Mouse (Mus musculus) brain, embryonic 14.5 days (tissue): Measurements from ENCODE around the gene Mgmt.

Source experiments
- CTCF ChIP-seq: fragments of 200-500 bp; IDR thresholded peaks from 2 replicates; pipeline ENCODE4 v1.5.1; 2012; ENCODE audit warnings: inconsistent platforms, mild to moderate bottlenecking, moderate library complexity, borderline replicate concordance; ENCODE audit not compliant: insufficient read depth, insufficient read length; ENCODE audit errors: extremely low read depth
- POLR2A ChIP-seq: fragments of 200-500 bp; IDR thresholded peaks from 2 replicates; pipeline ENCODE4 v1.6.1; 2012; ENCODE audit warnings: mild to moderate bottlenecking, inconsistent platforms, borderline replicate concordance; ENCODE audit not compliant: poor library complexity, insufficient read depth, insufficient read length, severe bottlenecking; ENCODE audit errors: extremely low read depth

DNA sequence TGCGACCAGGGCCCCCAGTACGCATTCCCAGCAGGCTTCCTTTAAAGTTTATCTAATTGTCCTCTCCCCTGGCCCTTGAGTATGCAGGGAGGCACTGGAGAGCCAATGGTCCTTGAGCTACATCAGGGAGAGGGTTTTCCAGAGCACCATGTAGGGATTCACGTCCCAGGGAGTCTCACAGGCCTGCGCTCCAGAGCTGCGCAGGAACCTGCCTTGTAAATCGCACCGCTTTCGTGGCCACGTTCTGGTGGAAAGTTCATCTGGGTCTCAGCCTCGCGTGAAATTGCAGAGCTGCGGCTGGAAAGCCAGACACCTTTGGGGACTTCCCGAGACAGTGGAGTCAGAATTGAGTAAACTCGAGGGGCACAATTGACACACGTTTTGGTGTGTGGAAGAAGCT lies 103.0 kb downstream of the Mgmt start:
- TF ChIP-seq CTCF = no peak
- TF ChIP-seq POLR2A = no peak
